Mouse (Mus musculus) intestine, embryonic 14.5 days (tissue): ENCODE results near the gene Tenm4. TPM values are rescaled to one million over a fixed set of nuclear protein-coding genes. Genes with fewer than 3 reads are reported as not detected.

Source experiments
- ATAC-seq: fragments of 200-750 bp; cut with Nextera tagmentation; replicated peaks from 2 replicates; pipeline ENCODE4 v1.8.0; 2017; ENCODE audit warnings: low read depth, moderate number of reproducible peaks, moderate TSS enrichment, moderate library complexity; ENCODE audit not compliant: low FRiP score, low TSS enrichment
- DNase-seq: peaks from one replicate; pipeline ENCODE4 v3.0.0-alpha.2; 2018; ENCODE audit warnings: low spot score
- H3K27ac ChIP-seq: fragments of 300-500 bp; sonication (generic); 2 replicates; pipeline ENCODE4 v1.5.1; 2014; ENCODE audit warnings: low read depth, mild to moderate bottlenecking, control low read depth
- H3K27me3 ChIP-seq: fragments of 300-500 bp; sonication (generic); replicated peaks from 2 replicates; pipeline ENCODE4 v1.6.1; 2014; ENCODE audit warnings: low read length, control low read depth; ENCODE audit not compliant: control insufficient read depth, insufficient read depth
- H3K36me3 ChIP-seq: fragments of 300-500 bp; sonication (generic); 2 replicates; pipeline ENCODE4 v1.6.1; 2014; ENCODE audit warnings: low read length, control low read depth; ENCODE audit not compliant: control insufficient read depth, insufficient read depth
- H3K4me1 ChIP-seq: fragments of 300-500 bp; sonication (generic); replicated peaks from 2 replicates; pipeline ENCODE4 v1.6.1; 2014; ENCODE audit warnings: low read length, control low read depth, mixed read lengths; ENCODE audit not compliant: control insufficient read depth, insufficient read depth
- H3K4me2 ChIP-seq: fragments of 300-500 bp; sonication (generic); 2 replicates; pipeline ENCODE4 v1.6.1; 2014; ENCODE audit warnings: low read length
- H3K4me3 ChIP-seq: fragments of 300-500 bp; sonication (generic); 2 replicates; pipeline ENCODE4 v1.5.1; 2014; ENCODE audit warnings: low read depth, low read length, control low read depth, mixed read lengths
- H3K9ac ChIP-seq: fragments of 300-500 bp; sonication (generic); 2 replicates; pipeline ENCODE4 v1.6.1; 2014; ENCODE audit warnings: mild to moderate bottlenecking, low read length
- H3K9me3 ChIP-seq: fragments of 300-500 bp; sonication (generic); 2 replicates; pipeline ENCODE4 v1.6.1; 2016; ENCODE audit warnings: low read length, control low read depth; ENCODE audit not compliant: control insufficient read depth
- WGBS: fragments of 180-500 bp; shearing (Covaris S2); extraction: QIAGEN DNeasy Blood & Tissue Kit; methylation state at CpG from one replicate; pipeline ENCODE4 v1.1.7; 2014; 5-methylcytosine and 5-hydroxymethylcytosine counted together
- polyA plus RNA-seq: library from polyadenylated mRNA; unstranded; fragments of >200 nt; fragmentation: Nextera tagmentation; extraction: Ambion mirVana; gene quantifications from 2 replicates; pipeline ENCODE4 v1.2.1, GENCODE M21; 2014

Tenm4 gene
- polyA plus RNA-seq, 1 experiment from 2014 or later: 36.5 TPM

GRCm38 (mm10) chr7:96151277-96151676 is 19.8 kb upstream of the Tenm4 start:
- Histone ChIP-seq H3K4me1 (0 out of 2 replicates have a peak, but pooled peaks cover 4% of the 10 kb centered on the region), H3K4me2 (no peak overlapping the region), H3K27me3 (no peaks in the 10 kb centered on the region), H3K27ac (no peak overlapping the region), H3K4me3 (no peak overlapping the region), H3K36me3 (no peaks in the 10 kb centered on the region), H3K9me3 (no peaks in the 10 kb centered on the region), H3K9ac (no peak overlapping the region)
- ATAC-seq: no peak
- no peak for DNase-seq
- WGBS: 66% methylated on average over 3 of the region's 3 CpGs

- Histone ChIP-seq H3K4me3 (no peak overlapping the region), H3K4me2 (no peak overlapping the region), H3K4me1 (0 out of 2 replicates have a peak, but pooled peaks cover 4% of the 10 kb centered on the region), H3K36me3 (no peaks in the 10 kb centered on the region), H3K9ac (no peak overlapping the region), H3K9me3 (no peaks in the 10 kb centered on the region), H3K27me3 (no peaks in the 10 kb centered on the region), H3K27ac (no peak overlapping the region)
- no peak for DNase-seq
- ATAC-seq: no peak
- WGBS: 50% methylated on average over 5 of the region's 5 CpGs
Measured at GRCm38 (mm10) chr7:96151961-96152360, 19.1 kb upstream of the Tenm4 start.

- no peak overlapping the region for H3K4me3 ChIP-seq
- H3K9me3 ChIP-seq: no peaks in the 10 kb centered on the region
- 18% methylated on average over 4 of the region's 4 CpGs for WGBS
- H3K4me1 ChIP-seq: 0 out of 2 replicates have a peak, but pooled peaks cover 4% of the 10 kb centered on the region
- no peak overlapping the region for H3K27ac ChIP-seq
- H3K4me2 ChIP-seq: peak overlapping the region; percentile 40
- H3K27me3 ChIP-seq: no peaks in the 10 kb centered on the region
- no peaks in the 10 kb centered on the region for H3K36me3 ChIP-seq
- ATAC-seq (peak; percentile 30; the same call in 1 of the 2 replicates), DNase-seq (no peak)
- H3K9ac ChIP-seq: no peak overlapping the region
Measured at GRCm38 (mm10) chr7:96152431-96152830, 18.6 kb upstream of the Tenm4 start.

DNA sequence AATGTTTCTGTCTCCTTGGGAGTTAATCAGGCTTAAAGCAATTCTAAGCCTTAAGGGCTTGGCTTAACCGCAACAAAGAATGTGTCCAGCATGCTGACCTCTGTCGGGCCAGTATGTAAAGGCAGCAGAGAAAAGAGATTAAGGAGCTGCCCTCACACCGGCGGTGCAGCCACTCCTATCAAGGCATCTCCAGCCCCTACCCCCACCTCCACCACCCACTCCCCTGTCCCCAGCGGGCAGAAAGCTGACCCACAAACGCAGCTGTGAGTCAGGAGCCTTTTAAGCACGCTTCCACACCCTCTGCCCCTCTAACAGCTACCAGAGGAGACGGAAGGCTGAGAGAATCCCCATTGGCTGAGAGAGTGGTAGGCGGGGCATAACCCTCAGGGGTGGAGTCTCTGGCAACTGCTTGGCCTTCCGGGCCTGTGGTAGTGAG is 18.1 kb upstream of the Tenm4 start:
- Histone ChIP-seq H3K4me2 (peak overlapping the region; percentile 40), H3K4me1 (no peaks in the 10 kb centered on the region), H3K9me3 (no peaks in the 10 kb centered on the region), H3K9ac (no peak overlapping the region), H3K4me3 (peak overlapping the region; percentile 23; the same call in 1 of the 2 replicates), H3K36me3 (no peaks in the 10 kb centered on the region), H3K27ac (no peak overlapping the region; the same call in 1 of the 2 replicates), H3K27me3 (no peaks in the 10 kb centered on the region)
- WGBS: 3% methylated on average over 10 of the region's 10 CpGs
- ATAC-seq: peak; percentile 96
- peak; percentile 80 for DNase-seq

GRCm38 (mm10) chr7:96154025-96154424 is 17.0 kb upstream of the Tenm4 start:
- ATAC-seq: no peak

GRCm38 (mm10) chr7:96156481-96157255 is 14.4 kb upstream of the Tenm4 start:
- DNase-seq (no peak), ATAC-seq (no peak)
- Histone ChIP-seq H3K9ac (no peak overlapping the region), H3K9me3 (no peaks in the 10 kb centered on the region), H3K36me3 (no peaks in the 10 kb centered on the region), H3K4me2 (no peak overlapping the region), H3K4me3 (no peak overlapping the region), H3K27me3 (no peaks in the 10 kb centered on the region), H3K27ac (no peak overlapping the region), H3K4me1 (no peaks in the 10 kb centered on the region)
- WGBS: 79% methylated on average over 7 of the region's 7 CpGs

More at GRCm38 (mm10) chr7:96154025-96154424, 17.0 kb upstream of the Tenm4 start:
- Histone ChIP-seq H3K4me1 (no peaks in the 10 kb centered on the region), H3K4me3 (no peak overlapping the region), H3K36me3 (no peaks in the 10 kb centered on the region), H3K9me3 (no peaks in the 10 kb centered on the region), H3K27me3 (no peaks in the 10 kb centered on the region), H3K4me2 (no peak overlapping the region), H3K9ac (no peak overlapping the region), H3K27ac (no peak overlapping the region)
- 78% methylated on average over 3 of the region's 3 CpGs for WGBS
- DNase-seq: no peak

DNA sequence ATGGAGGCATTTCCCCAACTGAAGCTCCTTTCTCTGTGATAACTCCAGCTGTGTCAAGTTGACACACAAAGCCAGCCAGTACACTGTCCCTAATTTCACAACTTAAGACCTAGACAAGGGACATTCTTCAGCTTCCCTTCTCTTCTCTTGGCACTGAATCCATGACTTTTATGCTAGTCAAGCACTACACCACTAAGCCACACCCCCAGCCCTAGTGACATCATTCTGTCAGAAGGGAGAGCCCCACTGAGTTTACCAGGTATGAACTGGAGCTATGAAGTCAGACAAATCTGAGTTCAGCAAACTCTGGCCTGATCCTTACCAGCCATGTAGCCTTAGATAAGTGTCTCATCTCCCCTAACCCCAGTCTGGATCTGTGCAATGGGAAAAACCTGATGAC is 6.9 kb upstream of the Tenm4 start:
- Histone ChIP-seq H3K4me3 (no peak overlapping the region), H3K9me3 (no peaks in the 10 kb centered on the region), H3K9ac (no peak overlapping the region), H3K27me3 (no peaks in the 10 kb centered on the region), H3K27ac (no peak overlapping the region), H3K4me1 (no peaks in the 10 kb centered on the region), H3K36me3 (no peaks in the 10 kb centered on the region), H3K4me2 (no peak overlapping the region)
- DNase-seq: no peak
- ATAC-seq: no peak

GRCm38 (mm10) chr7:96168921-96169320 is 2.1 kb upstream of the Tenm4 start:
- H3K4me1 ChIP-seq: no peaks in the 10 kb centered on the region
- H3K36me3 ChIP-seq: no peaks in the 10 kb centered on the region
- H3K27me3 ChIP-seq: no peaks in the 10 kb centered on the region
- DNase-seq (no peak), ATAC-seq (no peak)
- WGBS: 27% methylated on average over 3 of the region's 3 CpGs
- no peak overlapping the region for H3K4me3 ChIP-seq
- no peaks in the 10 kb centered on the region for H3K9me3 ChIP-seq
- no peak overlapping the region for H3K27ac ChIP-seq
- no peak overlapping the region for H3K9ac ChIP-seq
- H3K4me2 ChIP-seq: no peak overlapping the region
